Mouse (Mus musculus) brain, adult 2 months (tissue): ENCODE measurements around the gene Usp3.
A peak's percentile ranks its signal among the peaks of the same experiment; 100 is the strongest.

ENCODE experiments used
- DNase-seq: peaks from one replicate; pipeline ENCODE4 v3.0.0; 2011; ENCODE audit warnings: low read depth, low spot score

Gene Usp3

GRCm38 (mm10) chr9:66604349-66605206 lies 11.6 kb upstream of the Usp3 start:
- no peak for DNase-seq

DNA sequence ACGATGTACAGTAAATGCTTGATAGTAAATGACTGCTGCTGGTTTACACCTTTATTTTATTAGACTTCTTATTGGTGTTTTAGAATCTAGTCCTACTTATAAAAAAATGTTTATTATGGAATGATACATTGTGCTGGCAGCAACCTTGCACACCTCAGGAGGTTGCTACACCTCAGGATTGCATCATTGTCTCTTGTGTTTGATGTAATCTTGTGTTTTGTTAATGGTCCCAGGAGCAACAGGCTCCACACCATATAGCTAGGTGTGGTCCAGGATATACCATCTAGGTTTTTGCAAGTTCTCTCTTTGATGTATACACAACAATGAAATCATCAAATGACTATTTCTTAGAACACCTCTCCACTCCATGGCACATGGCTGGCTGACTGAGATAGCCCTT lies 11.0 kb upstream of the Usp3 start:
- DNase-seq = no peak

GRCm38 (mm10) chr9:66601006-66601405 lies 8.1 kb upstream of the Usp3 start:
- DNase-seq = peak; percentile 46

DNA sequence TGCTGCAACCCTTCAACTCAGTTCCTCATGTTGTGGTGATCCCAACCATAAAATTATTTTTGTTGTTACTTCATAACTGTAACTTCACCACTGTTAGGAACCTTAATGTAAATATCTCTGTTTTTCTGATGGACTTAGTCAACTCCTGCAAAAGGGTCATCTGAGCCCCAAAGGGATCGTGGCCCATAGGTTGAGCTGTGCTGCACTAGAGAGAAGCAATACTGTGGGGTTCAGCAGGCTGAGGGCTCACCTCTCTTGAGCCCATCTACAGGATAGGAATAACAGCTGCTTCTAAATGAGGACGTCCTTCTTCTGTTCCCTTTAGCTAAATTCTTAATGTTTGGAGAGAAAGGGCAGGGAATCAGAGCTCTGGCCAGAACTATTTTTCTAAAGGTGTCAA lies 7.6 kb upstream of the Usp3 start:
- no peak for DNase-seq

- DNase-seq = peak; percentile 35
Measured at GRCm38 (mm10) chr9:66599577-66599976, 6.6 kb upstream of the Usp3 start.

- DNase-seq = no peak
Measured at GRCm38 (mm10) chr9:66598636-66599035, 5.7 kb upstream of the Usp3 start.

- DNase-seq = peak; percentile 79
Measured at GRCm38 (mm10) chr9:66597480-66598215, 4.7 kb upstream of the Usp3 start.

- no peak for DNase-seq
Measured at GRCm38 (mm10) chr9:66597076-66597475, 4.1 kb upstream of the Usp3 start.

DNA sequence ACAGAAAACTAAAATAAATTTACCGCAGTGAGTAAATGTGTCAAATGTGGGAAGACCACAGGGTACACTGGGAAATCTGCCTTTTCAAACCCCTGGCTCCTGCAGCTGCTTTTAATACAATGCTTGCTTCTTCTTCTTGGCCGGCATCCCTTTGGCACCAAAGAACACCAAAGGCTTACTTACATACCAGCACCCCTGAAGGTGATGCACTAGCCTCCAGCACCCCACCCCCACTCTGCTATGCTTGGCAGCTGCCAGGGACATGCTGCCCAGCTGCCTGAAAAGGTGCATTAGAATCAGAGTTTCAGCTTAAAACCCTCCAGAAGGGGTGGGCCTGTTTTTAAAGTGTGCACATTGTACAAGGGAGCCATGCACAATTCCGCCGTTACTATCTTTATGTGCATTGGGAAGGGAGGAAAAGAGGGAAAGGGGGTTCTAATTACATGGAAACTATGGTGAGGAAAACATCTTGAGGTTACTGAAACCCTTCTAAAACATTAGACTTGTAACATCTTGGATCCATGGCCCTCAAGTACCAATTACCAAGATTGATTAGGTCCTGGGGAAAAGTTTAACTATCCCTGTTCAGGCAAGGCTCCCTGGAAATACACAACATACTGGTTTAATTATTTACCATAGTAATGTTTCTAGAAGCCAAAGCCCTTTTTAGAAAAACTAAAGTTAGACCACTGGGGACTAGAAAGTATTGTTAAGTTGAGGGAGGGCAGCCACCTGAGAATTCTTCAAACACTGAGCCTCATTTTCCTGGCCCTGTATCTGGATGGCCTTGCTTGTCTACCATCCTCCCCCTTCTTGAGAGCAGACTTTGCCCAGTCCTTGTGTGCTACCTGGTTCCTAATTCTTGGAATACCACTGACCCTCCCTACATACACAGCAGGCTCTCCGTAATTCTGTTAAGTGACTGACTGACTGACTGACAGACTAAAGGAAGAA lies 3.1 kb upstream of the Usp3 start:
- no peak for DNase-seq

- DNase-seq = no peak
Measured at GRCm38 (mm10) chr9:66594061-66594460, 1.1 kb upstream of the Usp3 start.

- no peak for DNase-seq
Measured at GRCm38 (mm10) chr9:66593613-66593969, 649 bp upstream of the Usp3 start.

DNA sequence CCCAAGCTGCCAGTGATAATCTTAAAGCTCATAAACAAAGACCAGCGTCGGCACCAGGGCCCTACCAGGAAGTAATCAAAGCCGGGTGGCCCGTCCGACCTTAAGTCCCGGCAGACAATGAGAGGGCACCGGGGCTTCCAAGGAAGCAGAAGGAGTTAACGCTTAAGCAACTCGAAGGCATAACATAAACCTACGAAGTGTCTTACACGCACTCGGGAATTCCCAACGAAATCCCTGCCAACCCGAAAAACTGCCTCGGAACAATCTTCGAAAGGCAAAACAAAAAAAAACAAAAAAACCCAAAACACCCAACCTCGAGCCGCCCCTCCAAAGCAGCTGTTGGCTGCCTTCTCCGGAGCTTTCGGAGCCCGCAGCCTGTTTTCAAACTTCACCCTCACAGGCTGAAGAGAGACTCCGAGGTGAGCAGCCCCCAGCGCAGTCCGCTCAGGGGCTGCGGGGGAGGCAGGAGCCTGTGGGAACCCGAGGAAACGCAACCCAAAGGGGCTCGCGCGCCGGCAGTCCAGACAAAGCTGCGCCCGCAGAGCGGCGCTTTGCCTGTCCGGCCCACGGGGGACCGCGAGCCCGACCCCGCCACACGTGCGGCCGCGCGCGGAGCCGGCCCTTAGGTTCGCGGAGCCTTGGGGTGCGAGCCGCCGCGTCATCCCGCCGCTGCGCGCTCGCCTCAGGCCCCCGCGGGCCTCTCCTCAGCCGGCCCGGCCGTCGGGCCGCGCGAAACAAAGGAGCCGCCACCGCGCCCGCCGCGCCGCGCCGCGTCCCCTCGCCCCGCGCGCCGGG lies 894 bp downstream of the Usp3 start:
- peak; percentile 58 for DNase-seq

- DNase-seq = peak; percentile 34
Measured at GRCm38 (mm10) chr9:66590051-66590450, 2.9 kb downstream of the Usp3 start.

- DNase-seq = no peak
Measured at GRCm38 (mm10) chr9:66587016-66587415, 5.9 kb downstream of the Usp3 start.

DNA sequence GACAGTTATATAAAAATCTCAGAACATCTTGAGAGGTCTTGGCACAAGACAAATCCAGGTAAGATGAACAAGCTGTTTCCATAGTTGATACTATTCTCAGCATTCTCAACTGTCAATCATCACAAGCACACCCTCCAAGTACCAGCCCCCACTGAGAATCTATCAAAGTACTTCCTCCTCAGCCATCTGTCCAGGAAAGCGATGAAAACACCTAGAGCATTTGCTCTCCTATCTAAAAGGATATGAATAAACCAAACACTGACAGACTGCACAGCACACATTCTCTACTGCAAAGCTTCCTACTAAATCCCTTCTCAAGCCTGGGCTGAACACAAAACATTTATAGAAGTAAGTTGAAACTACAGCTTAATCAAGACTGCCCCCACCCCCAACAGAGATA lies 6.4 kb downstream of the Usp3 start:
- peak; percentile 98 for DNase-seq

DNA sequence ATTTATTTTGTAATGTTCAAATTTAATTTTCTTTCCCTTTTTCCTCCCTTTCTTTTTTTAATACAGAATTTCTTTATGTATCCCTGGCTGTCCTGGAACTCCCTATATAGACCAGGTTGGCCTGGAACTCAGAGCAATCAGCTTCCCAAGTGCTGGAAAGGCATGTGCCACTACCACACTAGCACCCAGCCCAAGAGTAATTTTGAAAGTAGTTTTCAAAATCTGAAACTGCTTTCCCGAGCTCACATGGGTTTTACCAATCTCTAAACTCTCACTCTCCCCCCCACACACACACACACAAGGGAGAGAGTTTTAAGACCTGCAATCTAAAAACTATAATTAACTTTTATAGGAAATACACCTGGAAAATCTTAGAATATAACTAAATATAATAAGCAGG lies 7.8 kb downstream of the Usp3 start:
- DNase-seq = no peak

DNA sequence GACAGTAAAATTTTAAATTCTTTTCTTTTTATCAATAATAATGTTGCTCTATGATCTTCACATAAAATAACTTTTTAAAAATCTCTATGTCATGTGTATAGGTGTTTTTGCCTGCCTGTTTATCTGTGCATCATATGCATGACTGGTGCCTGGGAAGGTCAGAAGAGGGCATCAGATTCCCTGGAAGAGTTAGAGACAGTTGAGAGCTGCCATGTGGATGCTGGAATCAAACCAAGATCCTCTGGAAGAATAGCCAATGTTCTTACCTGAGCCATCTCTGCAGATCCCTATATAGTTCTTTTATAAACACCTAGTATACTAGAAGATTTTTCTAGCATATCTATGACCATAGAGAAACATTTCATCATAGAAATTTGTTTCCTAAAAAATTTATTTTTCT lies 8.8 kb downstream of the Usp3 start:
- peak; percentile 90 for DNase-seq

GRCm38 (mm10) chr9:66583244-66583643 lies 9.7 kb downstream of the Usp3 start:
- peak; percentile 45 for DNase-seq

DNA sequence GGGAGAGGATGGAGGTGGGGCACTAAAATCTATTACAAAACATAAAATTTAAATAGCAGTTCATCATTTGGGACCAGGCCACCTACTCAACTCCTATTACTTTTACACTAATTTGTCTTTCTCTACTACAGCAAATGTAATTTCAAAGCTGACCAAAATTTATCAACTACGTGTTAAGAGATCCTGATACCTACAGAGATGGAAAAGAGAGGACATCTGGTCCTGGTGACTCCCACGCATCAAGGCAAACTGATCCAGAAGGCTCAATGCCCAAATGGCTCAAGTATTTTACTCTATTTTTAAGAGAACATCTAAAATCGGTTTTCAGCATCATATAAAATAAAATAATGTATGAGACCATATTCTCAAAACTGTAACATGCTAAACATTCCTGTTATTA lies 11.2 kb downstream of the Usp3 start:
- peak; percentile 94 for DNase-seq

- DNase-seq = no peak
Measured at GRCm38 (mm10) chr9:66580722-66581121, 12.2 kb downstream of the Usp3 start.

DNA sequence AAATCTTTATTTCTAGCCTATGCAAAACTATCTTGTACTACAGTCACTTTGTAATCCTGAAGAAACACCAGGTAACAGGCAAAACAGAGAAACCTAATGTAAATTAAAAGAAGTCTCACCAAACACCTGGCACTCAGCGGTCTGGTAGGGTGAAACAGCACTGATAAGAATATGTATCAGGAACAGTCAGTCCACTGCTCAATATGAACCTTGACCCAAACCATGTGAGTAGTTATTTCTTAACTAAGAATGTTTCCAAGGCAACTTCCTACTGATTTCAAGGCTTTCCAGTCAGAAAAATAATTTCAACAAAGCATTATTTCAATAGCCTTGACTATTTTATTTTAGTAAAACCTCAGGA lies 17.1 kb downstream of the Usp3 start:
- DNase-seq = no peak
